Mouse (Mus musculus): ENCODE results near the gene Asl. TPM values are rescaled to one million over a fixed set of nuclear protein-coding genes. Genes with fewer than 3 reads are reported as not detected.

Gene Asl
- total RNA-seq, 2 experiments from 2014 or later = 15.7 to 23.5 TPM

GRCm38 (mm10) chr5:129971491-129971890 lies 57.6 kb downstream of the Asl start:
- Histone ChIP-seq H3K4me3 (no peak overlapping the region), H3K27ac (no peak overlapping the region)
- no peak for DNase-seq (ENCODE audit: extremely low spot score in 1 of 2, low spot score in 2 of 2)
- no peak for TF ChIP-seq CTCF (IDR thresholded peaks at IDR 0.05)
- intact Hi-C loops (cut with DNase I) = no loop called here

GRCm38 (mm10) chr5:129968417-129968816 lies 60.6 kb downstream of the Asl start:
- Histone ChIP-seq H3K4me3 (no peak overlapping the region), H3K27ac (no peak overlapping the region)
- TF ChIP-seq CTCF (IDR thresholded peaks at IDR 0.05) = no peak
- no peak for DNase-seq (ENCODE audit: extremely low spot score in 1 of 2, low spot score in 2 of 2)
- intact Hi-C loops (cut with DNase I) = no loop called here

- no peak for DNase-seq (ENCODE audit: extremely low spot score in 1 of 2, low spot score in 2 of 2)
- H3K27ac ChIP-seq = no peak overlapping the region
- TF ChIP-seq CTCF (IDR thresholded peaks at IDR 0.05) = no peak
- no peak overlapping the region for H3K4me3 ChIP-seq
- intact Hi-C loops (cut with DNase I) = no loop called here
Measured at GRCm38 (mm10) chr5:129966448-129966847, 62.6 kb downstream of the Asl start.

GRCm38 (mm10) chr5:129963224-129963623 lies 65.8 kb downstream of the Asl start:
- Histone ChIP-seq H3K27ac (no peak overlapping the region), H3K4me3 (no peak overlapping the region)
- no peak for DNase-seq (ENCODE audit: extremely low spot score in 1 of 2, low spot score in 2 of 2)
- intact Hi-C loops (cut with DNase I) = no loop called here
- no peak for TF ChIP-seq CTCF (IDR thresholded peaks at IDR 0.05)

Other genes with a start within 250 kb of the Asl start
- gene Psph, start 241.8 kb downstream of the Asl start, total RNA-seq (2021) = 10 to 100 TPM; 19.9 to 20.2 TPM
- 10 to 100 TPM; 20.2 to 20.8 TPM for gene Sumf2, start 182.3 kb downstream of the Asl start, total RNA-seq (2021)
- gene Chchd2, start 141.8 kb downstream of the Asl start, total RNA-seq (2021) = 100 to 1,000 TPM; 429 to 443 TPM
- 1 to 10 TPM; 4.9 to 6.2 TPM for gene Zbed5, start 133.5 kb downstream of the Asl start, total RNA-seq (2021)
- gene Phkg1, start 130.7 kb downstream of the Asl start, total RNA-seq (2021) = 10 to 100 TPM; 14.5 to 16.8 TPM
- 1 to 10 TPM in 1 of 2 experiments, under 1 TPM in 1; 0.61 to 3.1 TPM for gene Nupr1l, start 120.7 kb downstream of the Asl start, total RNA-seq (2021)
- gene Vkorc1l1, start 87.3 kb downstream of the Asl start, total RNA-seq (2021) = 10 to 100 TPM; 43.9 to 48.6 TPM
- gene Gusb, start 26.2 kb downstream of the Asl start, total RNA-seq (2021) = 10 to 100 TPM; 10.3 to 12.2 TPM
- 10 to 100 TPM; 30.2 to 30.8 TPM for gene Crcp, start within 50 bp of the Asl start, total RNA-seq (2021)
- 10 to 100 TPM; 34.0 to 34.1 TPM for gene Tpst1, start 44.1 kb upstream of the Asl start, total RNA-seq (2021)
- gene Kctd7, start 115.6 kb upstream of the Asl start, total RNA-seq (2021) = 10 to 100 TPM; 13.2 to 13.8 TPM
- gene Rabgef1, start 142.6 kb upstream of the Asl start, total RNA-seq (2021) = 10 to 100 TPM; 59.2 to 66.9 TPM
- 10 to 100 TPM; 37.9 to 39.1 TPM for gene Tmem248, start 187.8 kb upstream of the Asl start, total RNA-seq (2021)
- gene Sbds, start 226.3 kb upstream of the Asl start, total RNA-seq (2021) = 10 to 100 TPM; 83.8 to 90.4 TPM
- gene Tyw1, start 226.4 kb upstream of the Asl start, total RNA-seq (2021) = 10 to 100 TPM; 15.4 to 16.1 TPM